Mouse (Mus musculus) urinary bladder, adult 18-20 months (tissue): Measurements from ENCODE around the gene Gm10282.

Experiments used
- DNase-seq, 2 experiments: peaks; one replicate each; pipeline ENCODE4 v3.0.0; 2022; ENCODE audit warnings: low spot score in 2 of 2, mixed read lengths in 2 of 2

Gene Gm10282

DNA sequence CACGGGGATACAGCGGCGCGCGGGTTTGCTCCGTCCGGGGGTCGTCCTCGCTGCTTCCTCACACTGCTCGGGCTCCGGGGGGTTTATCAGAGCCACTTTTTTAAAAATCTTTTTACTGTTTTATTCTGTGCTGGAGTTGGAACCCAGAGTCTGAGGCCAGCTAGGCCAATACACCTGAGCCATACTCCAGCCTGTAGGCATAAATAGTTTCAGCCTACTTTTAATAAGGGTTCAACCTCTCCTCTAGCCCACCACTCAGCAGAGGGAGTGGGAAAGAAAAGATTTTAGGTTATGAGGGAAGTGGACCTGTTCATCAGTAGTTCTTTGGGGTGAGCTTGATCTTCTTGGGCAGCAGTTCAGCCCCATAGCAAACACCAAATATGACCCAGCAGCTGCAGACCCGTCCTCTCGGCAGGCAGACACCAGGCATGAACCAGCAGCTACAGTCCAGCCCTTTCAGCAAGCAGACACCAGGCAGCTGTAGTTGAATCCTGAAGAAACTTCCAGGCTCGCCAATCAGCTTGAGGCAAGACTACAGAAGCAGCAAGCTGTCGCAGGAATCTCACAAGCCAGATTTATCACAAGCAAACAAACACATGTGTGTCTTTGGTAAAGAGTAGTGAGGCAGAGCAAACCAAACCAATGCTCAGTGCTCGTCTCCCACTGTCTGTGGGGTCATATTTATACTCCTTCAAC lies at the start of gene Gm10282:
TSS of gene Gm10282 (minus strand) at position 51 of the 696 bp plus-strand sequence.
- no peak for DNase-seq

GRCm38 (mm10) chr8:72354272-72354671 lies 49.2 kb upstream of the Gm10282 start:
- peak in 1 of 2 experiments; percentile 25 for DNase-seq

GRCm38 (mm10) chr8:72353700-72354045 lies 48.6 kb upstream of the Gm10282 start:
- no peak for DNase-seq

- DNase-seq: no peak
Observed at GRCm38 (mm10) chr8:72352951-72353699, 48.1 kb upstream of the Gm10282 start.

DNA sequence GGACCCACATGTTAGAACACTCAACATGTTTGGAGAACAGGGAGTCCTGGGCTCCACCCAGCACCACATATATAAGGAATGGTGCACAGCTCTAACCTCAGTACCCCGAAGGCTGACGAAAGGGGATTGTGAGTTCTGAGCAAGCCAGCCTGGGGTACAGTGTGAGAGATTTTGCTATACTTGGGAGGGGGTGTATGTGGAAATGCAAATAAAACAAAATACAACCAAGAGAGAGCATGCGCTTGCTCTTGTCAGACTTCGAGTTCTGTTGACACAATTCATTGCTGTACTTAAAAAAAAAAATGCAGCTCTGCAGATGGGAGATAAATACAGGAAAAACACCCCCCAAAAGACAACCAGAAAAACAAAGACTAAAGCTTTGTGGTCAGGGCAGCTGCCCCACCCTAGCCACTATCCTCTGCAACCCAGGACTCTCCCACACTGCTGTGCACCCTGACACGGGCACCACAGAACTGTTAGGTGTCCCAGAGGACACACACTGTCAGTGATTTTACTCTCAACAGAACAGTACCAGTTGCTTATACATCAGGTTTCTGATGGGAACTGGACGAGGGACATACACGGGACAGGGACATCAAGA lies 46.4 kb upstream of the Gm10282 start:
- no peak for DNase-seq

DNA sequence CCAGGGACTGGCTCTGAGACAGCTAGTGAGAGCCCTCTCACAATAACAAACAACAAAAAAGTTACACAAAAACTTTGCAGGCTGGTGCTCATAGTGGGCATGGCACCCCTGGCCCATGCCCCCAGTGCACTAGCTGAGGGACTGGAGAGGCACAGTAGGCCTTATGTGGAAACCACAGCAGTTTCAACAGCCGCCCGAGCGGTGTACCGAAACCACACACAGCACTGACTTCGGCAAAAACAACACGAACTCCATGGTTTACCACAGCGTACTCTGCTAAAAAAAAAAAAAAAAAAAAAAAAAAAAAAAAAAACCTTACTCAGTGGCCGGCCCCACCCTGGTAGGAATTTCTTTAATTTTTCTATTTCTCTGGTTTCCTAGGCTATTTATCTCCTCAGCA lies 45.7 kb upstream of the Gm10282 start:
- DNase-seq: no peak

GRCm38 (mm10) chr8:72349838-72350237 lies 44.8 kb upstream of the Gm10282 start:
- no peak for DNase-seq

DNA sequence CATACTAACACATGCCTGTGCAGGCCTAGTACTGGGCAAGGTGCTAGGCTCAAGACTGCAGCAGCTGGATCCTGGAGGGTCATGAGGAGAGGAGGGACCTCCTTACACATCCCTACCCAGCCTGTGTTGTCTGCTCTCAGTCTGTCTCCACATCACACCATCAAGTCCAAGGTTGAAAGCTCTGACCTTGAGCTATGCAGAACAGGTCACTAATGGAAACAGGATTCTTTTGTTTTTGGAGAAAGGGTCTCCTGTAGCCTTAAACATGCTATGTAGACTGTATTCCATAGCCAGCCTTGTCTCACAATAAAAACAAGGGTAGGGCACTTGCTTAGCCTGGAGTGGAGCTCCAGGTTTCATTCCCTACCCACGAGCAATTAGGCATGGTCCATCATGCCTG lies 43.9 kb upstream of the Gm10282 start:
- no peak for DNase-seq

DNA sequence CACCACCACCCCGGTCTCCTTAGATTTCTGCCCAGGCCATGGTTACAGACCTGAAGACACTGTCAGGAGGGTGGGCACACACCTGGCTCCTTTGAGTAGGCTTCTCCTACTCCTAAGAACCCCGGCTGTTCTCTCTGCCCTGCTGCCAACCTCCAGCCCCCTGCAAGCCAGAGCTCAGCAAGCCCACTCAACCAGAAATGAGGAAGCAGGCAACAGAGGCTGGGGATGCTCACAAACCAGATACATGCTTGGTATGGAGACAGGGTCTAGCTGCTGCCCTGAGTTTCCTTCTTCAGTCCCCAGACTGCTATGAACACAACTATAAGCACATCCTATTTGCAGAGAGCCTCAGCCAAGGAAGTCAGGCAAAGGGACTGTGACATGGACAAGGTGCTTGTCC lies 43.1 kb upstream of the Gm10282 start:
- no peak for DNase-seq

- no peak for DNase-seq
Observed at GRCm38 (mm10) chr8:72347553-72347952, 42.5 kb upstream of the Gm10282 start.

DNA sequence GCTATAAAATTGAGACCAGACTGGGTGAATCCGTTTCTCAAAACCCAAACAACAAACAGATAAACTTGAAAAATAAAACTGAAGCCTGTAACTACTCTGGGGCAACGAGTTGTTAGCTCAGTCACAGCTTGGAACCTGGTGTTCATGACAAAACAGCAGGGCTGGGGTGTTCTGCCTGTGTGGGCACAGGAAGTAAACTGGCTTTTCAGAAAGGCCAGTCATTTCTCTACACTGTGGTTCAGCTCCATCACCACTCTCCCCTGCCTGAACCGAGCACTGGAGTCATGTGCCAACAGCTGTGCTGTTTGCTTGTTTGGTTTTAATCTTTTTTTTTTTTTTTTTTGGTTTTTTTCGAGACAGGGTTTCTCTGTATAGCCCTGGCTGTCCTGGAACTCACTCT lies 38.7 kb upstream of the Gm10282 start:
- no peak for DNase-seq

DNA sequence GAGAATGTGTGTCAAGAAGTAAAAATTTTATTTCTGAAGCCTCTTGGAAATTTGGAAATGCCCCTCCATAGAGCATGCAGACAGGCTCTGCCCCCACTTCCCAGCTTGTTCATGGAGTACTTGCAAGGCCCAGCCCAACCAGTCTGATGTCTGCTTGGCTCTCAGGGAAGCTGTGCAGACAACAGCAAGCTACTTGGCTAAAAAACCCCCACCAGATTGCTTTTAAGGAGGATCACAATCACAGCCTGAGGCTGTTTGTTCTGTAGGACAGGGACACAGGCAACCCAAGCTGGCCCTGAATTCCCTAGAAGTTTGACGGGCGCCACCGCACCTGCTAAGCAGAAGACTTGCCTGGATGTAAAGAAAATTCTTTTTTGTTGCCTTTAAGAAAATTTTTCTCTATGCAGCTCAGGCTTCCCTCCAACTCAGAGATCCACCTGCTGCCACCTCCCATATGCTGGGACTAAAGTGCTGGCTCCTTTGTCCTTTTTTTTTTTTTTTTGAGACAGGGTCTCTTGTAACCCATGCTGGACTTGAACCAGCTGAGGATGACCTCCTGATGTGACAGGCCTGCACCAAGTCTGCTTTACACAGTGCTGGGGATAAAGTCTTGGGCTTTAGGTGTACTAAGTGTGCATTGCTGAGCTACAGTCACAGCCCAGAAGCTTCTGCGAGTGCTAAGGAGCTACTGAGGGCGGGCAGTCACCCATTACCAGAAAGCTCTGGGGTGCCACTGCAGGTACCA lies 37.7 kb upstream of the Gm10282 start:
- no peak for DNase-seq

DNA sequence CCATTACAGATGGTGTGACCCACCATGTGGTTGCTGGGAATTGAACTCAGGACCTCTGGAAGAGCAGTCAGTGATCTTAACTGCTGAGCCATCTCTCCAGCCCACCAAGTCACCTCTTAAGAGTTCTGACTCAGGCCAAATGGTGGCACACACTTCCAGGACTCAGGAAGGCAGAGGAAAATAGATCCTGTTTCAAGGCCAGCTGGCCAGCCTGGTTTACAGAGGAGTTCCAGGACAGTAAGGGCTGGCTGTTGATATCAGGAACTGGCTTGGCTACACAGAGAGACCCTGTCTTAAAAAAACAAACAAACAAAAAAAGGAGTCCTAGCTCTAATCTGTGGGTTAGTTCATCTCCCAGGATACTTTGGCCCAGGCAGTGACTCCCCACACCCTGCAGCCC lies 32.0 kb upstream of the Gm10282 start:
- no peak for DNase-seq

DNA sequence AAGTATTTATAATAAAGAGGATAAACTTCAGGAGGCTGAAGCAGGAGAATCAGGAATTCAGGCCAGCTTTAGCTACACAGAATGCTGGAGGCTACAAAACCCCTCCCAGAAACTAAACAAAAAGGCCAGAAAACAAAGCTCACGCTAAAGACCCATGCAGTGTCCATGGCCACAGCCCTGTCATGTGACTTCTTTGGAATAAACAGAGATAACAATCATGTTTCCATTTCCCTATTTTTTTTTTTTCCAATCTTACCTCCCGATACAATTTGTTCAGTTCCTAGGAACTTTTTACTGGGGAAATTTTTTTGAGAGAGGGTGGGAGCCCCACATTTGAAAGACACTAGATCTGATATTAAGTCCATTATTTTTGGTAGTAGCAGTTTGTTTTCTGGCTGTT lies 31.2 kb upstream of the Gm10282 start:
- DNase-seq: no peak

- DNase-seq: no peak
Observed at GRCm38 (mm10) chr8:72334144-72334641, 29.1 kb upstream of the Gm10282 start.

GRCm38 (mm10) chr8:72333429-72334143 lies 28.5 kb upstream of the Gm10282 start:
- DNase-seq: no peak

DNA sequence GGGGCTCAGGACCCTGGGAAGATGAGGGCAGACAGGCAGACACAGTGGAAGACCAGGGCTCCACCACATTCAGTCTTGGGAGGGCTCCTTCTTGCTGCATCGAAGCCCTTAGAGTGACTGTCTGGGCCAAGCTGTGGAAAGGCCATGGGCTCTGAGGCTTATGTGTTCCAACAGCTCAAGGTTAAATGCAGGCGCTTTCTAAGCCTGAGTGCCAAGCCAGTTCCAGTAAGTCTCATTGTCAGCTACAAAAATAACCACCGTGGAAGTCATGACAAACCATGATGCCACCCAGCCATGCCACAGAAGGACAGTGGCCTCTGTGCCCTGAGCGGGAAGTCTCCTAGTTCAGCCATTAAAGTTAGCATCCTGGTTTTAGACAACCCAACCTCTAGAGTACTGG lies 26.6 kb upstream of the Gm10282 start:
- DNase-seq: no peak

GRCm38 (mm10) chr8:72330806-72331516 lies 25.9 kb upstream of the Gm10282 start:
- no peak for DNase-seq

DNA sequence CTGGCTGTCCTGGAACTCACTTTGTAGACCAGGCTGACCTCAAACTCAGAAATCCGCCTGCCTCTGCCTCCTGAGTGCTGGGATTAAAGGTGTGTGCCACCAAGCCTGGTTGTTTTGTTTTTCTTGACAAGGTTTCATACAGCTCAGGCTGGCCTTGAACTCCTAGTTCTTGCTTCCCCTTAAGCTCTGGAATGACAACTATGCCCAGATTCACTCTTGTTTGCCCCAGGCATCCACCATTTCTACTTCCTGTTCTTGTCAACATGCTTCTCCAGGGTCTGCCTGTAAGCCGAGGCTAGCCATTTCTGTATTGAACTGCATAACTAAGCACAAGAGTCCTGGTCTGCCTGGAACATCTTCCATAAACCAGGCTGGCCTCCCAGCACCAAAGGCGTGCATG lies 24.1 kb upstream of the Gm10282 start:
- DNase-seq: no peak

DNA sequence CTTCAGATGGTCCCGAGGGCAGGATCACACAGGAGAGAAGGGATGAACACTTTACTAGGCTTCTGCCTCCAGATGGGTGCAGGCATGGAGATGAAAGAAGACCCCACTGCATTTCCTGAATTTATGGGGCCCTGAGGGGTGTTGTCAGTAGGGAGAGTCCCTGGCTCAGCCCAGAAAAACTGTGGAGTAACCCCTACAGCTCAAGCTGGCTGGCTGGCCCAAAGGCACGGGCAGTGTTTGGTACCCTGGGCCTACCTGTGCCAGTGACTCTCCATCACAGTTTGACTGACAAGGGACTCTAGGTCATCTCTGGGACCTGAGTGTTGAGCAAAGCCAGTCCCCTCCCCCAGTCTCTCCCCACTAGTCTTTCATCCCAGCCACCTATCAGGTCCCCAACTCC lies 19.6 kb upstream of the Gm10282 start:
- no peak for DNase-seq
